Mouse (Mus musculus): ENCODE measurements around the gene Tsen34. TPM values are rescaled to one million over a fixed set of nuclear protein-coding genes. Genes with fewer than 3 reads are reported as not detected.

The Tsen34 gene
- total and polyA plus RNA-seq, 3 experiments = 16.0 to 21.7 TPM; not detected in 1

- Histone ChIP-seq H3K4me1 (ENCODE audit: control insufficient read depth in 1 of 2, insufficient read depth in 2 of 2, low read length in 2 of 2) (peaks cover 0 to 8% of the 10 kb centered on the region in 2 experiments; a peak in 2 of 4 replicates), H3K27me3 (ENCODE audit: control insufficient read depth in 1 of 2, insufficient read depth in 2 of 2, low read length in 2 of 2) (no peaks in the 10 kb centered on the region), H3K9ac (ENCODE audit: control insufficient read depth, low read depth, low read length, poor library complexity, severe bottlenecking) (peak within 1 kb of the TSS; percentile 78), H3K79me2 (ENCODE audit: control insufficient read depth, insufficient read depth, low read length, poor library complexity) (peaks cover 14% of the 10 kb centered on the region), H3K9me3 (replicated peaks; ENCODE audit: insufficient read depth, low read length) (no peaks in the 10 kb centered on the region), H3K36me3 (ENCODE audit: control insufficient read depth in 1 of 2, insufficient read depth in 2 of 2, low read length in 2 of 2) (peaks cover 1 to 6% of the 10 kb centered on the region in 2 experiments; a peak in 3 of 4 replicates), H3K4me3 (ENCODE audit: control insufficient read depth in 1 of 2, insufficient read depth in 1 of 2, low read depth in 2 of 2, low read length in 2 of 2) (peak within 1 kb of the TSS; percentile 71 to 97), H3K27ac (ENCODE audit: control insufficient read depth, low read depth, low read length) (peak within 1 kb of the TSS; percentile 86)
- peak; percentile 99 for DNase-seq (ENCODE audit: low read depth, low spot score)
- no peak for TF ChIP-seq POLR2AphosphoS5 (IDR thresholded peaks at IDR 0.05; ENCODE audit: borderline replicate concordance, low read depth, low read length)
- TF ChIP-seq JUND (IDR thresholded peaks at IDR 0.05; ENCODE audit: low read depth, low read length) = no peak
- TF ChIP-seq UBTF (IDR thresholded peaks at IDR 0.05; ENCODE audit: borderline replicate concordance, insufficient read depth, low read depth, low read length) = no peak
- no peak for TF ChIP-seq CTCF (IDR thresholded peaks at IDR 0.05 in 2 of 3, conservative IDR thresholded peaks at IDR 0.05 in 1 of 3; ENCODE audit: control insufficient read depth in 1 of 3, insufficient read depth in 1 of 3, low read depth in 2 of 3, low read length in 3 of 3, poor library complexity in 1 of 3, severe bottlenecking in 1 of 3)
- TF ChIP-seq MAFK (IDR thresholded peaks at IDR 0.05; ENCODE audit: borderline replicate concordance, low read depth, low read length) = no peak
- TF ChIP-seq CHD1 (IDR thresholded peaks at IDR 0.05; ENCODE audit: low read depth, low read length) = no peak
- peak; percentile 66 for TF ChIP-seq SIN3A (IDR thresholded peaks at IDR 0.05; ENCODE audit: low read length)
- TF ChIP-seq ZKSCAN1 (IDR thresholded peaks at IDR 0.05; ENCODE audit: low read depth, low read length) = no peak
- 0 out of 2 replicates have a peak, but pooled peaks have one; percentile 1 for TF ChIP-seq GATA1 (IDR thresholded peaks at IDR 0.05; ENCODE audit: low read depth, low read length)
- TF ChIP-seq TBP (IDR thresholded peaks at IDR 0.05; ENCODE audit: low read depth, low read length) = peak; percentile 81
- TF ChIP-seq MAZ (IDR thresholded peaks at IDR 0.05; ENCODE audit: low read depth, low read length) = no peak; the same call in 1 of the 2 replicates
- TF ChIP-seq BHLHE40 (IDR thresholded peaks at IDR 0.05; ENCODE audit: borderline replicate concordance, low read depth, low read length) = no peak
- no peak for TF ChIP-seq MYC (IDR thresholded peaks at IDR 0.05; ENCODE audit: low read depth, low read length)
- TF ChIP-seq KAT2A (conservative IDR thresholded peaks at IDR 0.05; ENCODE audit: low read depth, low read length) = no peak
- TF ChIP-seq ELF1 (IDR thresholded peaks at IDR 0.05; ENCODE audit: low read depth, low read length) = peak; percentile 36; the same call in 1 of the 2 replicates
- peak; percentile 67 for TF ChIP-seq MAX (IDR thresholded peaks at IDR 0.05; ENCODE audit: low read length)
- no peak for TF ChIP-seq E2F4 (IDR thresholded peaks at IDR 0.05; ENCODE audit: borderline replicate concordance, low read depth, low read length)
- TF ChIP-seq ETS1 (IDR thresholded peaks at IDR 0.05; ENCODE audit: low read depth, low read length) = peak; percentile 29; the same call in 1 of the 2 replicates
- TF ChIP-seq POLR2AphosphoS2 (IDR thresholded peaks at IDR 0.05; ENCODE audit: low read length) = peak; percentile 97
- TF ChIP-seq EP300 (IDR thresholded peaks at IDR 0.05; ENCODE audit: low read depth in 1 of 2, low read length in 2 of 2) = no peak
- TF ChIP-seq RAD21 (IDR thresholded peaks at IDR 0.05; ENCODE audit: low read depth, low read length) = no peak
- TF ChIP-seq NELFE (IDR thresholded peaks at IDR 0.05; ENCODE audit: low read depth, low read length) = peak; percentile 74
- TF ChIP-seq USF1 (IDR thresholded peaks at IDR 0.05; ENCODE audit: low read depth, low read length) = no peak
- peak; percentile 20; the same call in 1 of the 2 replicates for TF ChIP-seq TAL1 (IDR thresholded peaks at IDR 0.05; ENCODE audit: low read length)
- peak; percentile 10 for TF ChIP-seq TCF12 (IDR thresholded peaks at IDR 0.05; ENCODE audit: low read depth, low read length)
- TF ChIP-seq ZMIZ1 (IDR thresholded peaks at IDR 0.05; ENCODE audit: low read depth, low read length) = peak; percentile 84
- no peak for TF ChIP-seq RCOR1 (IDR thresholded peaks at IDR 0.05; ENCODE audit: low read depth, low read length)
- TF ChIP-seq POLR2A (IDR thresholded peaks at IDR 0.05; ENCODE audit: control insufficient read depth in 1 of 2, insufficient read depth in 1 of 2, low read depth in 1 of 2, low read length in 2 of 2, poor library complexity in 1 of 2) = peak; percentile 69 to 89; a peak in 3 of 4 replicates
- peak; percentile 80 for TF ChIP-seq MXI1 (IDR thresholded peaks at IDR 0.05; ENCODE audit: low read depth, low read length)
- TF ChIP-seq CHD2 (IDR thresholded peaks at IDR 0.05; ENCODE audit: low read length) = peak; percentile 60
- no peak for TF ChIP-seq ZNF384 (IDR thresholded peaks at IDR 0.05; ENCODE audit: low read depth, low read length)
- TF ChIP-seq MEF2A (IDR thresholded peaks at IDR 0.05; ENCODE audit: extremely low read depth, insufficient replicate concordance, low read depth, low read length, poor library complexity, severe bottlenecking) = no peak
- no peak for TF ChIP-seq GABPA (IDR thresholded peaks at IDR 0.05; ENCODE audit: low read depth, low read length)
- no peak for TF ChIP-seq USF2 (IDR thresholded peaks at IDR 0.05; ENCODE audit: borderline replicate concordance in 1 of 2, insufficient read depth in 1 of 2, low read depth in 1 of 2, low read length in 2 of 2)
- no peak for TF ChIP-seq ZC3H11A (IDR thresholded peaks at IDR 0.05; ENCODE audit: low read depth, low read length)
These were observed 27.2 kb upstream of the Tsen34 start, which contains the start of gene Leng1 for GRCm38 (mm10) chr7:3665215-3666114. Gene Leng1 (minus strand): TSS chr7:3665840.

All from MEL (cell line).